Mouse (Mus musculus): ENCODE data around the gene Gna11.

GRCm38 (mm10) chr10:81546332-81546731, 1.3 kb upstream of the Gna11 start:
- TF ChIP-seq TAL1 (IDR thresholded peaks at IDR 0.05; ENCODE audit: low read length) (no peak), GATA1 (IDR thresholded peaks at IDR 0.05; ENCODE audit: low read length) (peak; percentile 25; the same call in 1 of the 2 replicates)

Data from erythroblast, embryonic 14.5 days (primary cell).